Mouse (Mus musculus) G1E (cell line): ENCODE measurements around the gene Rpl29.

Experiments used
- CTCF ChIP-seq: IDR thresholded peaks from 2 replicates; pipeline ENCODE4 v1.5.1; 2012; ENCODE audit warnings: low read depth, low read length, inconsistent platforms, mixed read lengths
- GATA1 ChIP-seq: IDR thresholded peaks from 2 replicates; pipeline ENCODE4 v1.6.1; 2012; ENCODE audit warnings: borderline replicate concordance, low read length, inconsistent platforms, mixed read lengths
- TAL1 ChIP-seq: conservative IDR thresholded peaks from 2 replicates; pipeline ENCODE4 v1.6.1; 2012; ENCODE audit warnings: low read depth, low read length, inconsistent platforms, mixed read lengths

- TF ChIP-seq CTCF (no peak), GATA1 (no peak), TAL1 (no peak)
Measured at GRCm38 (mm10) chr9:106451298-106451697, 22.0 kb downstream of the Rpl29 start.
